Mouse (Mus musculus) erythroblast, embryonic 14.5 days (primary cell): ENCODE results near the gene Rbpj. TPM values are rescaled to one million over a fixed set of nuclear protein-coding genes. Genes with fewer than 3 reads are reported as not detected.

ENCODE experiments used
- H3K27me3 ChIP-seq: 2 replicates; pipeline ENCODE4 v1.6.1; 2012; ENCODE audit warnings: inconsistent platforms; ENCODE audit not compliant: control insufficient read depth
- H3K36me3 ChIP-seq: 2 replicates; pipeline ENCODE4 v1.6.1; 2012; ENCODE audit warnings: mild to moderate bottlenecking, inconsistent platforms; ENCODE audit not compliant: control insufficient read depth
- H3K4me1 ChIP-seq: 2 replicates; pipeline ENCODE4 v1.6.1; 2012; ENCODE audit warnings: inconsistent platforms; ENCODE audit not compliant: control insufficient read depth
- H3K4me3 ChIP-seq: replicated peaks from 2 replicates; pipeline ENCODE3; 2012; ENCODE audit warnings: moderate library complexity, mild to moderate bottlenecking, inconsistent platforms
- H3K9me3 ChIP-seq: 2 replicates; pipeline ENCODE4 v1.6.1; 2012; ENCODE audit warnings: low read length, inconsistent platforms, mixed read lengths; ENCODE audit not compliant: control insufficient read depth
- GATA1 ChIP-seq: IDR thresholded peaks from 2 replicates; pipeline ENCODE4 v1.6.1; 2012; ENCODE audit warnings: low read length, inconsistent platforms, mixed read lengths
- TAL1 ChIP-seq: IDR thresholded peaks from 3 replicates; pipeline ENCODE4 v1.6.1; 2012; ENCODE audit warnings: low read length, inconsistent platforms, mixed read lengths
- polyA plus RNA-seq: library from polyadenylated mRNA; stranded (reverse); fragments of >175 nt; gene quantifications from 2 replicates; pipeline ENCODE4 v1.2.3, GENCODE M21; 2012

The Rbpj gene
- polyA plus RNA-seq, 1 experiment, result 0.21 TPM

DNA sequence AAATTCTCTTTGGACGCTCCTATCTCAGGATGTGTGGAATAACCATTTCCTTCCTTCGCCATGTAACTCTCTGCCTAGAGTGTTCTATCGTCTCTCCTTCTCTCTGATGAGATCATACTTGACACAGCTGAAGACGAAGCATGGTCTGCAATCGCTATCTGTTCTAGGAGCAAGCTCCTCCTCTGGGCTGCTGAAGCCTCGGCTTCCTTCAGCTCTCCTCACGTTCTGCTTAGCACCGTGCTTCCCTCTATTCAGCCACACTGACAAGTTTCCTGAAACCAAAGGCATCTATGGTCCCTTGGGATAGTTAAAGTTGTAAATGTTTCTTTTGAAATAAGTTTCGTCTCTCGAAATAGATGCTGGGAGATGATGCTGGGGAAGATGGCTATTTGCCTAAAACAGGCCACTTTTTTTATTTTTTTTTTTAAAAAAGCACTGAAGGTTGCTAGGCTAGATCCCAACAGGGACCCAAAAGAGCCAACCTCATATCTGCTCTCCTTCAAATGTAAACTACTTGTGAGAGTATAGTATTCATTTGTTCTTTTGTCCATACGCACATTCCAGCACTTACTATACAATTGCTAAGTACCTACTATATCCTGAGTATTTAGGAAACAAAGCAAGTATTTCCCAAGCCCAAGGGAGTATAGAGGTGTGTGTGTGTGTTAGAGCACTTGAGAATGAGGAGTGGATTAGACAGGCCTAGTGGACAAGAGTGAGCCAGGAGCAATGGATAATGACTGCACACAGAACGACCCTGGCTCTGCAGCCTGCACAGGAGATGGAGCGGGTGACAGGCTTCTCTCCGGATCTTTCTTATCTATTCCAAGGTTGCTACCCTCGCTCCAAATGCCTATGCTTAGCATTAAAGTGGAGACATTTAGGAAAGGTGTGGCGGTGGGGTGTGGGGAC is 726 bp downstream of the Rbpj start:
- Histone ChIP-seq H3K27me3 (no peaks in the 10 kb centered on the region; the same call in 1 of the 2 replicates), H3K9me3 (no peaks in the 10 kb centered on the region), H3K4me1 (no peaks in the 10 kb centered on the region), H3K36me3 (no peaks in the 10 kb centered on the region), H3K4me3 (no peak overlapping the region)
- TF ChIP-seq GATA1 (no peak), TAL1 (no peak)

DNA sequence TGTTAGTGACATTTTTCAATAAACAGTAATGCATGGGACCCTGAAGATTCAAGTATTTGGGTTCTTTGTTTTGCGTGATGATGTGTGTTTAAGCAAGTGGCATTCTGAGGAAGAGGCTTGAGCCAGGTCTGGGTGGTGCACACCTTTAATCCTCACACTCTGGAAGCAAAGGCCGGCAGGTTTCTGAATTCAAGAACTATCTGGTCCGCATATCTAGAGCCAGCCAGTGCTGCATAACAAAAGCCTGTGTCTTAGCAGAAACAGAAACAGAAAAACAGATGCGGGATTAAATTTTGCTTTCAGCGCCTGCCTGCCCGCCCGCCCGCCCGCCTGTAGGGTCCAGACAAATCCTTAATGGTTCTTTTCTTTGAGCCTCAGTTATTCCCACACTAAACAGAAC is 1.6 kb downstream of the Rbpj start:
- no peaks in the 10 kb centered on the region for H3K4me1 ChIP-seq
- no peaks in the 10 kb centered on the region for H3K36me3 ChIP-seq
- no peaks in the 10 kb centered on the region; the same call in 1 of the 2 replicates for H3K27me3 ChIP-seq
- no peak overlapping the region for H3K4me3 ChIP-seq
- TF ChIP-seq GATA1 (no peak), TAL1 (no peak)
- H3K9me3 ChIP-seq, result no peaks in the 10 kb centered on the region

DNA sequence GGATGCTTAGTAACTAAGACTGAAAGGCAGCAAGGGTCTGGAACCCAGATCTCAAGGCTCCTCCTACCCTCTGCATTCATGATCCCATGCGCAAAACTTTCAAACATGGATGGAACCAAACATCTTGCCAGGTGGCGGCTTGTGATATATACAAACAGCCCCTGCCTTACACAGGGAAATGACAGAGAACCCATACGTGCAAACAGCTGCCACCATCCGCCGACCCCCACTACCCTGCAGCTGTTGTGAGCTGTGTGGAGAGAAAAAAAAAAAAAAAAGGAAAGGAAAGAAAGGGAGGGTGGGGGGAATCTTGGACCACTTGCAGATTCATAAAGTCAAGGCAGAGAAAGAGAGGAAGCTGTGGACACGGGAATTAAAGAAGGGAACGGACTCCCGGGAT is 2.4 kb downstream of the Rbpj start:
- H3K4me3 ChIP-seq, result no peak overlapping the region
- TF ChIP-seq GATA1 (no peak), TAL1 (no peak)
- no peaks in the 10 kb centered on the region for H3K36me3 ChIP-seq
- H3K4me1 ChIP-seq, result no peaks in the 10 kb centered on the region
- H3K27me3 ChIP-seq, result no peaks in the 10 kb centered on the region; the same call in 1 of the 2 replicates
- no peaks in the 10 kb centered on the region for H3K9me3 ChIP-seq

DNA sequence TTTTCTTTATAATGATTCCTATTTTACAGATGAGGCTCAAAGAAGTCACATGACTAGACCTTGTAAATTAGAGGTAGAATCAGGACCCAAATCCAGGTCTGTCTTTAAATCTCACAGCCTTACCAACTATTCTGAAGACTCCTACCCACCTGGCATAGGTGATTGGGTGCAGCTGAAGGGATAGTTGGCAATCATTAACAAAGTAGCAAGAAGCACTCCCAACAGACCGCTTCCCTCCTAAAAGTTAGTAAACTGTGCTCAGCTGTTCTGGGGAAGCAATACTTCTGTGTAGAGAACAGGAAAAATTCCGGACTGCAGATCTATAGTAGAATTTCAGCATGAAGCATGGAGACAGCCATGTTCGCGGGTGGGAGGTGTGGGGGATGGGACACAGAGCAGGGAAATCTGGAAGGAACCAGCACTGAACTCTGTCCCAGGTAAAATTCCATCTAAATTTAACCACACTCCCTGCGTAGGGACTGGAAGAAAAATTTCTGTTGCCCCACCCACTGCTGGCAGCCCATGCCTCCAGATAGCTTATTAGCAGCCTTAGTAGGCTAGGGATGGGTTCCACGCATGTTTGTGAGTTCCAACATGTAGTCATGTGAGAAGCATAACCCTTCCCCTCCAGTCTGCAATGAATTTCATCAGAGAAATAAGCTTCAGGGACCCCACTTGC is 3.3 kb downstream of the Rbpj start:
- no peaks in the 10 kb centered on the region for H3K9me3 ChIP-seq
- H3K36me3 ChIP-seq, result no peaks in the 10 kb centered on the region
- TF ChIP-seq TAL1 (no peak), GATA1 (no peak)
- H3K27me3 ChIP-seq, result no peaks in the 10 kb centered on the region; the same call in 1 of the 2 replicates
- no peaks in the 10 kb centered on the region for H3K4me1 ChIP-seq
- no peak overlapping the region for H3K4me3 ChIP-seq

DNA sequence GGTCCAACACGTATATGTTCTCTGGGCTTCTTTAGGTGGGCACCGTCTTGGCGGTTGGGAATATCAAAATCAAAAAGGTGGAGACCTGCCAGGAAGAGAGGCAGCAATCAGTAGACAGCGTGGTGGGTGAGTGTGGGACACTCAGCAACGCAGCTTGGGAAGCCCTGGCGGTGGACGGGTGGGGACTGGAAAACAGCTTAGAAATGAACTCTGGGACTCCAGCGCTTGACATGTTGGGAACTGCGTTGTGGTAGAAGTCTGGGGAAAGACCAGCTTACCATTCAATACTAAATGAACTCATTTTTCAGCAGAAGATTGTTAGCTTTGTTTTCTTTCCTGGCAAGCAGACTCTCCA is 3.8 kb downstream of the Rbpj start:
- Histone ChIP-seq H3K9me3 (no peaks in the 10 kb centered on the region), H3K27me3 (no peaks in the 10 kb centered on the region; the same call in 1 of the 2 replicates), H3K4me3 (no peak overlapping the region), H3K36me3 (no peaks in the 10 kb centered on the region), H3K4me1 (no peaks in the 10 kb centered on the region)
- no peak for TF ChIP-seq GATA1
- no peak for TF ChIP-seq TAL1

DNA sequence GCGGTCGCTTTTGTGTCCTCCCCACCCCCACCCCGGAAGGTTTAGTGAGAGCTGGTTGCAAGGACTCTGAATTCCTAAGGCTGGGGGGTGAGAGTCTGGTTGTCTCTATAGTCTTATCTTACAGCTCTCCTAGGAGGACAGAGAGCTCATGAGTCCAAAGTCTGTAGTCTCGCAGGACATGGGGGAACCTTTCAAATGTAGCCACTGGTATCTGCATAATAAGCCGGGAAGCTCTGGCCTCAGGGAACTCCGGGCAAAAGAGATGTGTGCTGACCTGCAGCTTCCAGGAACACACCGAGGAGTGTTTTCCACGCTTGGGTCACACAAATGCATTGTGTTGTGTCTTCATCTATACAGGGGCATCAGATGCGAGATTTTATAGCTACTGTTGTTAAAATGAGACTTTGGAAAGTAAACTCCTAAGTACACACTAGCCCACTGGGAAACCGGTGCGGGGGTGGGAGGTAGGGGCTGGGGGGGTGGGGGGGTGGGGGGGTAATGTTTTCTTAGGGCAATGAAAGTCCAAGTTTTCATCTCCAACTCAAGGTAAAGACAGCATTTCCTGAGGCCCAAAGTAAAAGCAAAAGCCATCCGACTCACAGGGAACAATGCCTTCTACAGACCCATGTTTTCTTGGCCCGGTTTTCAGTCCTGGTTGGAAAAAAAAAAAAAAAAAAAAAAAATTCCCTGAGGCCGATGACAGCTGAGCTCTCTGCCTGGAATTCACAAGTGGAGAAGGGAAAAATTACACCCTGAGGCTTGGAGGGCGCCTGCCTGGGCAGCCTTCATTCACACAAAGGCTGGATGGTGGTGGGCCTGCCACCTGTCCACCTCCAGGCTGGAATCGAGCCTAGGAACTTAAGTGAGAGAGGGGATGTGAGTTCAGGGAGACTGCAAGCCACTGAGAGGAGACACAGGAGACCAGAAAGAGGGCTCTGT is 4.5 kb downstream of the Rbpj start:
- no peaks in the 10 kb centered on the region; the same call in 1 of the 2 replicates for H3K27me3 ChIP-seq
- H3K36me3 ChIP-seq, result no peaks in the 10 kb centered on the region
- no peaks in the 10 kb centered on the region for H3K4me1 ChIP-seq
- no peaks in the 10 kb centered on the region for H3K9me3 ChIP-seq
- no peak for TF ChIP-seq TAL1
- no peak for TF ChIP-seq GATA1
- no peak overlapping the region for H3K4me3 ChIP-seq

DNA sequence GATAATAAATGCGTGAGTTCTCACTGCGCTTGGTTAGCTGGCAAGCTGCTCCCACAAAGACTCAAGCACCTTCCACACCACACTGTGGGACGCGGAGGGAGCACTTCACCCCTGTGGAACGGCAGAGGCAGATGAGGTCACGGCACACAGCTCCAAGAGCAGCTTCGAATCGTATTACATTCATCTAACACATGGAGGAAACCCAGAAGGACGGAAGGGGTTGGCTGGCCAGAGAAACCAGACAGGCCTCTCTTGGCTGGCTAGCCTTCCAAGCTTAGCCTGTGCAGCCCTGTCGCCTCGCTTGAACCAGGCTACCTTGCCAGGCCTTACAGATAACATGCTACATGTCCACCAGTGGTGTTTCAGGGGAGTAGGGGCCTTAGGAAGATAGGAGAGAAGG is 6.5 kb downstream of the Rbpj start:
- TF ChIP-seq TAL1, result no peak
- no peak for TF ChIP-seq GATA1
- Histone ChIP-seq H3K4me3 (no peak overlapping the region), H3K4me1 (no peaks in the 10 kb centered on the region)

DNA sequence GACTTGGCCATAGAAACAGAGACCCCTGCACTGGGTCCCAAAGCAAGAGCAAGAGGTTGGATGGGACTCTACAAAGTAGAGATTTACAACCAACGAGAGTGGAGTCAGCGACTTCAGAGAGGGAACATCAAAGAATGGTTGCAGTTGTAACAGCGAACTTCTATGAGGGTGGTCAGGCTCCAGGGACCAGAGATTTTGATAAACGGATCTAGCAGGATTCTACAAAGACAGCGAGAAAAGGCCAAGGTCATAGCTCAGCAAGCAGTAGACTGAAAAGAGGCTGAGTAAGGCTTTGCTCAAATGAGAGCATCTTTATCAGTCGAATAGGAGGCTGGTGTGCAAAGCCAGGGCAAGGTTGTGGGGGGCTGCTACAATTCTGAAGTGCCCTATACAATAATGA is 13.2 kb downstream of the Rbpj start:
- TF ChIP-seq GATA1 (no peak), TAL1 (no peak)
- no peaks in the 10 kb centered on the region for H3K4me1 ChIP-seq
- H3K9me3 ChIP-seq, result no peaks in the 10 kb centered on the region
- H3K36me3 ChIP-seq, result no peaks in the 10 kb centered on the region
- no peaks in the 10 kb centered on the region for H3K27me3 ChIP-seq
- no peak overlapping the region for H3K4me3 ChIP-seq

More for the DNA sequence above, 6.5 kb downstream of the Rbpj start:
- no peaks in the 10 kb centered on the region for H3K9me3 ChIP-seq
- no peaks in the 10 kb centered on the region for H3K36me3 ChIP-seq
- H3K27me3 ChIP-seq, result no peaks in the 10 kb centered on the region; the same call in 1 of the 2 replicates
